Mouse (Mus musculus): Measurements from ENCODE around the gene Itpr1.

DNA sequence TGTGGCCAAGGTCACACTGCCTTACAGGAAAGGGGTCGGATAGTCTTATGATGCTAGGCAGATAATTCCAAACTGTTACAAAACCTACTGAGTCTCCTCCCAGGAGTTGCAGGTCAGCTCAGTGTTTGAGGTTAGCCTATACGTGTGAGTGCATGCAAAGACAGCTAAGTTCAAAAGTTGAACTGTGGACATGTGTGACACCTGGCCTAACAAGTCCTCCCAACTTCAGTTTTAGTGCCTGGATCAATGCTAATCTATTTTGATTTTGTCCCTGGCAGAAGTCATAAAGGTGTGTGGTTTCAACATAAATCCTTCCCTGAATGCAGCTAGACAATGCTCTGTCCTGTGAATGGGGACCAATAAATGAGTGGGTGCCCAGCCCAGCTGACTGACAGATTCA is 167.3 kb downstream of the Itpr1 start:
- TF ChIP-seq CTCF (IDR thresholded peaks at IDR 0.05; ENCODE audit: low read depth, low read length) (no peak), POLR2A (IDR thresholded peaks at IDR 0.05; ENCODE audit: extremely low read depth, insufficient read depth, low read length) (no peak)
